Mouse (Mus musculus) testis, postnatal 10 days (tissue): ENCODE measurements at regions not wholly inside any gene's neighbourhood (a gene's known extent, or its start where the extent isn't known, plus 50 kb on each side); places are given as distances from the start of the nearest gene placed in this dataset.
A peak's percentile ranks its signal among the peaks of the same experiment; 100 is the strongest.

ENCODE experiments used
- DNase-seq: peaks from one replicate; pipeline ENCODE4 v3.0.0; 2021; ENCODE audit warnings: low spot score

DNA sequence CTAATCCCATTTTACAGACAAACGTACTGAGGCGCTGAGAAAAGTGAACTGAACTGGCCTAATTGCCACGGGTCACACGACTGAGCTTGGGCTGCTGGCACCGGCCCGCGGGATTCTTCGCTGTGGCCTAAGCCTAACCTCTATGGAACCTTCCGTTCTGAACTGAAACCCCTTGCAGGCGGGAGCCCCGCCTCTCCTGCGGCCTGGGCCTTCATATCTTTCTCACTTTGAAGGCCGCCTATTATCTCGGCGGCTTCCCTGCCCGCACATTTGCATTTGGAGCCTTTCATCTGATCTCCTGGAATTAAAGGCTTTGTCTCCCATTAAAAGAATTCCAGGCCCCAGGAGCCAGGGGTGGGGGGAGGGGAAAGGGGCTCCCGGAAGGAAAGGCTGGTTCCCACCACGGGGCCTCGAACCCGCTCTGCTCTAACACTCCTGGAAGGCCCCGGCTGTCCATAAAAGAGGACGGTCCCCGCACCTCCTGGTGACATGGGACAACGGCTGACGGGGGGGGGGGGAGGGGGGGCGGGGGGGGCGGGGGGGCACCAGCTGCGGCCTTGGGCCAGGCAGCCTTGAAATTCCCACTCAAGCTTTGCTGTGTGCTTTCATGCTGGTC, 122.9 kb upstream of the Pja1 start:
- DNase-seq, result no peak

DNA sequence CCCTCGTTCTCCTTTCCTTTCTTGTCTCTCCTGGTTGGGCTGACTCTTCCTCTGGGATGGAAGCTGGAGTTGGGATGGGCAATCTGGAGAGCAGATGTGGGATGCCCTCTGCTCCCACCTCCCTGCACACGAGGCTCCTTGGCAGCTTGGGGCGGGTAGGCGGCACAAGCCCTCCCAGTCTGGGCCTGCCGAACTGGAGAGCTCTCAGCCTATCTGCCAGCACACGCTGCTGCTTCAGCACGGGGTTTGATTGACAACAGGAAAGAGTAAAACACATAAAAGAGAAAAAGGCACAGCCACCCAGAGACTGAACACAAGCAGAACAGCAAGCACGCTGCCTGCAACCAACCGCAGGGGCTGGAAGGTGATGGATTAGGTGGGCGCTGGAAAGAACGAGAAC, 121.9 kb upstream of the Pja1 start:
- DNase-seq, result no peak

DNA sequence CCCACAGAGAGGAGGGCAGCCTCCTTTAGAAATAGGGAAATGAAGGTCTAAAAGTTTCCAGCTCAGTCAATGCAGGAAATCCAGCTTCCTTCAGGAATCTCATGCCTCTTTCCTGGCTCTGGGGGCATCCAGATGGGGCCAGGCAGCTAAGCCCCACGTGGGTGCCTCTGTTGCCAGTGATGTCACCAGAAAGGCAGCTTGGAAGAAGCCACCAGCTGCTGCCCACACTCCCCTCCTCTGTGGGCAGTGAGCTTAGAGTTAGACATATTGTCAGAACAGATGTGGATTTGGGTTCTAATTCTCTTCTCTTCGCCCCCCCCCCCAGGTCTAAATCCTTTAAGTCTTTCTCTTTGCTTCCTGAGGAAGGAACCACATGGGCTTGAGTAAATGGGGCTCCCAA, 116.2 kb upstream of the Pja1 start:
- no peak for DNase-seq

DNA sequence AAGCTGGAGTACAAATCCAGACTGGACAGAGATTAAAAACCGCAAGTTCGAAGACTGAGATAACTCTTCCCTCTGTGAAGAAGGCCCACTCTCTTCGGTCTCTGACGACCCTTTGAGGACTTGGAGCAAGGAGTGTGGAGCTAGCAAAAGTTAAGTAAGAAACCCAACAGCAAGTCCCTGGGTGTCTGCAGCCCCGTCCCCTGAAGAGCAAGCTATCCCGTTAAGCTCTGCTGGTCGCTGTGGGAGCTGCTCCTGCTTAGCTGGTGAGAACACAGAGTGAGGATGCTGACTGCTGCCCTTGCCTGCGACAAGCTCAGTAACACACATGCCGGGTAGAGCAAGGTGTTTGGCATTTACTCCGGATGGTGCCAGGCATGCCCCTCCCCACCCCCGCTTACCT, 115.2 kb upstream of the Pja1 start:
- DNase-seq, result no peak

DNA sequence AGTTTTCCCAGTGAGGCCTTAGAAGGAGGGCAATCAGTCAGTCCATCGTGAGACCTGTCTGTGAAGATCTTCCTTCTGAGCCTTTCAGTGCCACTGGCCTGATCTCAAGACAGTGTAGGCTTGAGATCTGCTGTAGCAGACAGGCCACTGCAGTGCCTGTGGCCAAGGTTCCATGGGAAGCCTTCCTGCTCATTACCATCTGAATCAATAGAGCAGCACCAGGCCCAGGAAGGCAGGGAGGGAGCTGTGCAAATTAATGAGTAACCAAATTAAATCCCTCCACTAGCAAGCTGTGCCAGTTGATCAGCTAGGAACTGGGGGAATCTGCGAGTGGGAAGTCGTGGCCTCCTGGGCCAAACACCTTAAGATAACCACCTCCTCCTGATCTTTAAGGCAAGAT, 114.6 kb upstream of the Pja1 start:
- DNase-seq, result no peak

DNA sequence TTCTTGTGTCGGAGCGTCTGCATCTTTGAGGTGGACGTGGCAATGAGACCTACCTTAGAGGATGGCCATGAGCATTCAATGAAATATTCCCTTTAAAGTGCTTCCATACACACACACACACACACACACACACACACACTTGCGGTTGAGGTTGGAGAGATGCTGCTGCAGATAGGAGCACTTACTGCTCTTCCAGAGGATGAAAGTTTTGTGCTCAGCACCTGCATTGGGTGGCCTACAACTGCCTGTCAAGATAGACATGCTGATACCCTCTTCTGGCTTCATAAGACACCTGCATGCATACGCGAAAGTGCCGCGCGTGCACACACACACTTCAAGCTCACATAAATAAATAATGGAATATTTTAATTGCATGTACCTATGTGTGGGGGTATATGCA, 111.5 kb upstream of the Pja1 start:
- no peak for DNase-seq

- no peak for DNase-seq
Observed at GRCm38 (mm10) chrX:99581632-99582466, 110.8 kb upstream of the Pja1 start.

DNA sequence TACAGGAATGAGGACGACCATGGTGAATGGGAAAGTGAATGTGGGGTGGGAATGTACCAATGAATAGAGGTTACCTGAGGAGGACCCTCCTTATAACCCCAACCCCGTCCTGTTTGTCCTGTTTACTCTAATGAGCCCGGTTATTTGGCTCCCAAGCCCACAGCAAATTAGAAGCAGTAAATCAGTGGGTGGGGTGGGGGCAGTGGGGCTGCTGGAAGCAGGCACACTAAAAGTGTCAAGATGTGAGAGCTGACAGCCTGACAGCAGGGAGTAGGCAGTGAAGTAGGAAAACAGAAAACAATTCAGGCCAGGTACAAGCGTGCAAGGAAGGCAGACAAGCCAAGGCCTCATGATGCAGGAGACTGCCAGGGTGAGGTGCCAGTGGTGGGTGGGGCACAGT, 108.1 kb upstream of the Pja1 start:
- no peak for DNase-seq

GRCm38 (mm10) chrX:99578796-99579195, 107.7 kb upstream of the Pja1 start:
- DNase-seq, result no peak

- no peak for DNase-seq
Observed at GRCm38 (mm10) chrX:99575105-99575504, 104.0 kb upstream of the Pja1 start.

GRCm38 (mm10) chrX:99574441-99575103, 103.5 kb upstream of the Pja1 start:
- peak; percentile 78 for DNase-seq

GRCm38 (mm10) chrX:99570161-99570560, 99.1 kb upstream of the Pja1 start:
- DNase-seq, result no peak

DNA sequence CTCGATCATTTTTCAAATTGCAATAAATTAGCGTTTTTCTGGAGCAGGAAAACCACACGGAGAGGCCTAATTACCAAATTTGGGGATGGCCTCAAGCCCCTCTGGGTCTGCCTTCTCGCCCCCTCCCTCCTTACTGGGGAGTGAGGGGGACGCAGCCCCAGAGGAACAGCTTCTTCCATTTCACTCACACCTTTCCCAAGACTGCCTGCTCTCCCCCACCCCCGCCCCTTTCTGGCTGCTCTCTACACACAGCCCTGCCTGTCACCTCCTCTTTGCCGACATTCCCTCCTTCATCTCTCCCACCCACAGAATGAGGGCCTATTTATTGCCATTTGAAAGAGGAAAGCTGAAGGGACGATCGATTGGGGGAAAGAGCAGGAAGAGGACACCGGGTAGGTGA, 97.2 kb upstream of the Pja1 start:
- DNase-seq, result no peak

DNA sequence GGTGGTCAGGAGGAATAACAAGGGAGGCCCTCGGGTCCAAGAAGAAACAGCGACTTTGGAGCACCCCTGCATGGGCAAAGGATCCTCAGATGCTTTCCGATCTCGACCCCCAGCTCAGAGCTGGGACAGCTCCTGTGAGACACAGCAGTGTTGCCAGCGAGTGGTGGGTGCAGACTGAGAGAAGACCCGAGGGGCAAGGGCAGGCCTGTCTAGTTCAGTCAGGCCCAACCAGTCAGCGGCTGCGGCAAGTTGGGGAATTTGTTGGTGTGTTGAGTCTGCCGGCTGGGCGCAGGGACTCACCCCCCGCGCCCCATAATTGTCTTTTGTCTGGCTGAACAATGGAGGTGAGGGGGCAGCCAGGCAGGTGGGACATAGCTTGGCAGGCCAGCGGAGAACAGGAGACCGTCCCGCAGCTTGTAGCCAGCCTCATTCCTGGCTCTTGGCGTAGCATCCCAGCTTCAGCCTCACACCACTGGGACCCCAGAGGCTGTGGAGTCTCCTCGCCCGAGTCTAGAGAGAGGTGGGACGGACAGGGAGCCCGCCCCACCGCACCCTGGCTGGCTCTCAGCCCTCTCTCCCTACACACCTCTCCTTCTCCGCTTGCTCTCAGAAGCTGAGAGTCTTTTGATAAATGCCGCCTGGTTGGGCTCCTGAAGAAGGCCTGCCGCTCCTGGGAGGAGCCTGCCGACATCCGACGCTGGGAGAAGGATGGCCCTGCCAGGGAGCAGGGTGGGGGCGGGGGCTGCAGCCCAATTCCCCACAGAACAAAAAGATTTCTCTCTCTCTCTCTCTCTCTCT, 96.5 kb upstream of the Pja1 start:
- peak; percentile 47 for DNase-seq

DNA sequence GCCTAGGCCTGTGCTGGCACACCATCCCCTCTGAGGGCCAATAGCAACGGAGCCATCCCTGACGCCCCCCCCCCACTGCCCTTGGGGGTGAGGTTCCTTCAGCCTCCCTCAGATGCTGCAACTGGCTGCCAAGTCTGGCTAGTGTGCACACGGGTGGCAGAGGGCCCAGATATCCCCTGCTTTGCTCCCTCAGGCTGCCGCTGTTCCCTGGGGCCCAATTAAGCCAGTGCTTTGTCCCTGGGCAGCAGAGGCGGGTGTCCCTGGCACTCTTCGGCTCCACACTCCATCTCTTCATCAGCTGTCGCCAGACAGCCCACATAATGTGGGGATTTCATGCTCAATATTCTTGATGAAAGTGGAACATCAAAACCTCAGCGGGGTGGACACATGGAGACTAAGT, 90.9 kb upstream of the Pja1 start:
- no peak for DNase-seq

DNA sequence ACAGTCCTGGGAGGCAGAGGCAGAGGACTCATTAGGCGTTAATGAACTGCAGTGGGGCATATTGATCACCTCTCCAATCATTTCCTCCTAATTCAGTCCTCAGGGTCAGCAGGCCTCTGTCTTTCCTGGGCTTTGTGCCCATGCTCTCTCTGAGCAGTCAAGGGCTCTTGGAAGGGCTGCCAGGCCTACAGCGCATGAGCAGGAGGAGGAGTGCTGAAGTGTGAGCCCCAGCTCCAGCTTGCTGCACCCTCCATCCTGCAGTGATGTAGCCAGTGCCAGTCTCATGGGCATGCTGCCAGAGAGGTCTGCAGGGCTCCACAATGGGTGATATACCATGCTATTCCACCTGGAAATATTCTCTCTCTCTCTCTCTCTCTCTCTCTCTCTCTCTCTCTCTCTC, 89.6 kb upstream of the Pja1 start:
- DNase-seq, result no peak

DNA sequence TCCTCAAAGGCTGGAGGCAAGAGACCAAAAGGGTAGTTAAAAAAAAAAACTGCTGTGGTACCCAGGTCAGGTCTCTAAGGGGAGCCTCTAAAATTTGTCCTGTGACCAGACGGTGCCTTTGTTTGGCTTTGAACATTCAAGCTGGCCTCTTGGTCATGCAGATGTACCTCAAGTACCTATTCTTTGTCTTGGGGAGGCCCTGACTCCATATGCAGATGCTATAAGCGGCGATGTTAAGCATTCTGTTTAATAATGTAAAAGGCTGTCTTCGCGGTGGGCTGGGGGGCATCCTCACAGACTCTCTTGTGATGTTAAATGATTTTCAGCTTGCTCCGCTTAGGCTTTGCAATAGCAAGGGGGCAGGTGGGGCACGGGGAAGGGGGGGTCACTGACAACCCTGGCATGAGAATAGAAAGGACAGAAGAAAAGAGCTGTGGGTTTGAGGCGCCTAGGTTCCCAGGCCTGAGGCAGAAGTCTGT, 85.8 kb upstream of the Pja1 start:
- no peak for DNase-seq

GRCm38 (mm10) chrX:99555976-99556781, 85.1 kb upstream of the Pja1 start:
- no peak for DNase-seq

DNA sequence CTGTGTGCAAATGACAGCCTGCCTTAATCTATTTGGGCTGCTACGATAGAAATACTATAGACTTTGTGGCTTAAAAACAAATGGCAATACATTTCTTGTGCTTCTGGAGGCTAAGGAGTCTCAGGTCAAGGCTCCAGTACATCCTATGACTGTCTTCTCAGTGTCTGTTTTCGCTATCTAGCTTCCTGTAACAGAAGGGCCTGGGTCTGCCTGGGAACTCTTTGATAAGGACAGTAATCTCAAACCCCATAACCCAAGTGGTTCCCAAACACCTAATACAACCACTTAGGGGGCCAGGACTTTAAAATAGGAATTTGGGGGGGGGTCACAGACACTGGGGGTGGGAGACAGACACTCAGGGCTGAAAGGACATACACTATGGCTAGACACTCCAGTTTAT, 81.7 kb upstream of the Pja1 start:
- no peak for DNase-seq

DNA sequence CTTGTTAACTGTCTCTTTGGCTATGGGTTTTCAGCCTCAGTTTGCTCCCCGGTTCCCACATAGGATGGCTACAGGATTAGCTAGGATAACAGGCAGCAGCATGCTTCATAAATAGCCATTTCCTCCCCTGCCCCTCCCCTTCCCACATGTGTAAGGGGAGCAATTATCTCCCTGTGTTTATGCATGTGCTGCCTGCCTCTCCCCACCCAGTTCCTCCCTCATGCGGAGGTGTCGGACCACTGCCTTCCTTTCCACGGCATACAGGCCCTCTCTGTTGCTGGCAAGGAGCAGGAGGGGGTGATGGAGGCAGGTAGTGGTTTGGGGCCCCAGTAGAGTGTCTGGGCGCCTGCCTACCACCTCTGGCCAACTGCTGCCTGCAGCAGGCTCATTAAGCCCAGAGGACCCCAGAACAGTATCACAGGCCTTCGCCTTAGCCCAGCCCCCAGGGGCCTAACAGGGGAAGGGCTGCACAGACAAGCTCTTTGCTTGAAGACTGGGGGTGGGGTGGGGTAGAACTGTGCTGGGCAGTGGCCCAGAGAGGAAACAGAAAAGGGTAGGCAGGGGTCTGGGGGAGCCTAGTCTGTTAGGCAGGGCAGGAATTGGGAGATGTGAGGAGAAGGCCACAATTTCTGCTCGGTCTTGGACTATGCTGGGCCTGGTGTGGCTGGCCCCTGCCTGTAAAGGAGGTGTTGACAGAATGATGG, 79.1 kb upstream of the Pja1 start:
- DNase-seq, result no peak
